Mouse (Mus musculus): Measurements from ENCODE around the gene Adk.

DNA sequence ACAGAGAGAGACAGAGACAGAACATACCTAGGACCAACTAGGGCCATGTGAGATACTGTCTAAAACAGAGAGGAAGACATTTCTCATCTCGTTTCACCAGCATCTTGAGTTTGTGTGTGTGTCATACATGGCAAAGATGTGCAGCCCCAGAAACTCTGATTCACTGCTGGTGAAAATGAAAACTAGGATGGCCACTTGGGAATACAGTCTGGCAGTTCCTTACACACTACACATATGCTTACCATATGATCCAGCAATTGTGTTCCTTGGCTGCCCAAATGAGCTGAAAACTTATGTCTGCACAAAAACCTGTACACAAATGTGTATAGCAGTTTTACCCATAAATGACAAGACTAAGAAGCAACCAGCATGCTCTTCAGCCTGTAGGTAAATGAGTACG, 388.2 kb downstream of the Adk start:
- TF ChIP-seq CTCF (IDR thresholded peaks at IDR 0.05; ENCODE audit: borderline replicate concordance, control insufficient read depth, extremely low read depth, insufficient read depth, low read length, poor library complexity) (no peak), POLR2A (IDR thresholded peaks at IDR 0.05; ENCODE audit: control insufficient read depth, extremely low read depth, insufficient read depth, low read length, poor library complexity) (no peak)

Measured in thymus, adult 2 months (tissue).